Mouse (Mus musculus): Measurements from ENCODE around the gene Kctd18. TPM values are rescaled to one million over a fixed set of nuclear protein-coding genes. Genes with fewer than 3 reads are reported as not detected.

Kctd18 gene
- total and polyA plus RNA-seq, 3 experiments = 12.8 to 19.8 (median 14.8) TPM

GRCm38 (mm10) chr1:57906312-57906711 is 112.4 kb downstream of the Kctd18 start:
- dilution Hi-C loops (cut with MboI; ENCODE audit: extremely low pct_ligation_motif_present, extremely low pct_unique_long_range_greater_than_20kb, low sequenced_read_pairs) (no loop called here), in situ Hi-C loops (cut with MboI; ENCODE audit: low pct_ligation_motif_present, low pct_unique_long_range_greater_than_20kb, low sequenced_read_pairs) (no loop called here)
- Histone ChIP-seq H3K4me1 (ENCODE audit: control insufficient read depth in 1 of 2, insufficient read depth in 2 of 2) (peaks cover 0 to 12% of the 10 kb centered on the region in 2 experiments; a peak in 1 of 4 replicates), H3K36me3 (replicated peaks in 1 of 2; ENCODE audit: control insufficient read depth in 1 of 2, insufficient read depth in 1 of 2, low read length in 1 of 2) (no peaks in the 10 kb centered on the region), H3K4me2 (ENCODE audit: insufficient read depth, low read depth, poor library complexity, severe bottlenecking) (no peak overlapping the region), H3K79me2 (replicated peaks; ENCODE audit: control insufficient read depth, extremely low read depth, insufficient read depth, poor library complexity, severe bottlenecking) (no peaks in the 10 kb centered on the region), H3K9ac (ENCODE audit: insufficient read depth, low read depth) (no peak overlapping the region), H3K27ac (ENCODE audit: insufficient read depth, low read depth) (no peak overlapping the region), H3K27me3 (replicated peaks) (no peaks in the 10 kb centered on the region), H3K9me3 (replicated peaks; ENCODE audit: low read length) (no peaks in the 10 kb centered on the region), H3K4me3 (replicated peaks in 1 of 3; ENCODE audit: low read depth in 2 of 3, low read length in 2 of 3, poor library complexity in 1 of 3) (no peak overlapping the region)
- no peak for DNase-seq (ENCODE audit: extremely low read depth)
- TF ChIP-seq IRF4 (IDR thresholded peaks at IDR 0.05; ENCODE audit: low read depth, low read length) (no peak), EP300 (IDR thresholded peaks at IDR 0.05; ENCODE audit: low read length) (no peak), RCOR1 (conservative IDR thresholded peaks at IDR 0.05; ENCODE audit: low read depth, low read length) (no peak)

DNA sequence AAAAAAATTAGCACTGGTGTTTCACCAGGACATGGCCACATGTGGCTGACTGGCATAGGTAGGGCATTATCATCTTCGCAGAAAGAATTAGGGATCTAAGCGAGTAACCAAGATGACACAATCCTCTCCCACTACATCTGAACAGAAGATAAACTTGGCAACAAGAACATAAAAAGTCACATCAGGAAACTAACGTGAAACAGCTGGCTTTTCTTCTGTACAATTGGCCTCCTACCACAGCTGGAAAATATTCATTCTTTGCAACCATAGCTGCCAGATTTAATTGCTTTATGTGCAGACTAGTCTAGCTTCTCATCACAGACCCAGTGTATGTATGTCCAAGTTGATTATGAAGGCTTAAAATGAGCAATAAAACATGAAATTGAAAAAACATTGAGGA is 112.8 kb downstream of the Kctd18 start:
- Histone ChIP-seq H3K4me1 (ENCODE audit: control insufficient read depth in 1 of 2, insufficient read depth in 2 of 2) (peaks cover 0 to 12% of the 10 kb centered on the region in 2 experiments; a peak in 1 of 4 replicates), H3K27ac (ENCODE audit: insufficient read depth, low read depth) (no peak overlapping the region), H3K79me2 (replicated peaks; ENCODE audit: control insufficient read depth, extremely low read depth, insufficient read depth, poor library complexity, severe bottlenecking) (no peaks in the 10 kb centered on the region), H3K4me2 (ENCODE audit: insufficient read depth, low read depth, poor library complexity, severe bottlenecking) (no peak overlapping the region), H3K4me3 (replicated peaks in 1 of 3; ENCODE audit: low read depth in 2 of 3, low read length in 2 of 3, poor library complexity in 1 of 3) (no peak overlapping the region), H3K36me3 (replicated peaks in 1 of 2; ENCODE audit: control insufficient read depth in 1 of 2, insufficient read depth in 1 of 2, low read length in 1 of 2) (no peaks in the 10 kb centered on the region), H3K9me3 (replicated peaks; ENCODE audit: low read length) (no peaks in the 10 kb centered on the region), H3K9ac (ENCODE audit: insufficient read depth, low read depth) (no peak overlapping the region), H3K27me3 (replicated peaks) (no peaks in the 10 kb centered on the region)
- TF ChIP-seq SMC3 (IDR thresholded peaks at IDR 0.05; ENCODE audit: low read depth, low read length) (no peak), NRF1 (IDR thresholded peaks at IDR 0.05; ENCODE audit: low read depth, low read length) (no peak), ZMIZ1 (IDR thresholded peaks at IDR 0.05; ENCODE audit: low read depth, low read length) (no peak), ZC3H11A (IDR thresholded peaks at IDR 0.05; ENCODE audit: low read depth, low read length) (no peak), EP300 (IDR thresholded peaks at IDR 0.05; ENCODE audit: low read length) (no peak), ELF1 (IDR thresholded peaks at IDR 0.05; ENCODE audit: low read depth, low read length) (no peak), MAZ (IDR thresholded peaks at IDR 0.05; ENCODE audit: low read depth, low read length) (no peak)
- DNase-seq (ENCODE audit: extremely low read depth) = no peak
- dilution Hi-C loops (cut with MboI; ENCODE audit: extremely low pct_ligation_motif_present, extremely low pct_unique_long_range_greater_than_20kb, low sequenced_read_pairs) = no loop called here
- in situ Hi-C loops (cut with MboI; ENCODE audit: low pct_ligation_motif_present, low pct_unique_long_range_greater_than_20kb, low sequenced_read_pairs) = no loop called here

Other genes starting within 250 kb of the Kctd18 start
- gene Spats2l, start 244.8 kb downstream of the Kctd18 start, total RNA-seq (2012; rRNA removed) = 0.17 and 0.34 TPM in 2 replicates
- 0.09 and 0.18 TPM in 2 replicates for gene Spats2l, start 244.8 kb downstream of the Kctd18 start, total RNA-seq (2014; rRNA removed)
- 0.49 and 0.77 TPM in 2 replicates for gene Spats2l, start 244.8 kb downstream of the Kctd18 start, polyA plus RNA-seq (2012; ENCODE audit: insufficient read length, low read depth)
- gene Sgo2a, start 23.0 kb downstream of the Kctd18 start, total RNA-seq (2012; rRNA removed) = 14.4 and 15.1 TPM in 2 replicates
- 24.2 and 27.1 TPM in 2 replicates for gene Sgo2a, start 23.0 kb downstream of the Kctd18 start, total RNA-seq (2014; rRNA removed)
- gene Sgo2a, start 23.0 kb downstream of the Kctd18 start, polyA plus RNA-seq (2012; ENCODE audit: insufficient read length, low read depth) = 14.6 and 15.1 TPM in 2 replicates
- gene Aox1, start 11.0 kb upstream of the Kctd18 start, total RNA-seq (2012; rRNA removed) = 0.04 TPM in 1 of 2 replicates, not detected in the other
- gene Aox1, start 11.0 kb upstream of the Kctd18 start, total RNA-seq (2014; rRNA removed) = 0.15 and 0.18 TPM in 2 replicates
- gene Aox1, start 11.0 kb upstream of the Kctd18 start, polyA plus RNA-seq (2012; ENCODE audit: insufficient read length, low read depth) = 0.40 TPM in 2 replicates
- gene Aox3, start 94.2 kb upstream of the Kctd18 start, total RNA-seq (2012; rRNA removed) = 0.08 TPM in 2 replicates
- gene Aox3, start 94.2 kb upstream of the Kctd18 start, total RNA-seq (2014; rRNA removed) = 0.08 and 0.43 TPM in 2 replicates
- gene Aox3, start 94.2 kb upstream of the Kctd18 start, polyA plus RNA-seq (2012; ENCODE audit: insufficient read length, low read depth) = 0.14 and 0.20 TPM in 2 replicates
- gene Aox4, start 191.4 kb upstream of the Kctd18 start, total RNA-seq (2012; rRNA removed) = 0.08 TPM in 1 of 2 replicates, not detected in the other
- 0.05 and 0.07 TPM in 2 replicates for gene Aox4, start 191.4 kb upstream of the Kctd18 start, total RNA-seq (2014; rRNA removed)
- gene Aox4, start 191.4 kb upstream of the Kctd18 start, polyA plus RNA-seq (2012; ENCODE audit: insufficient read length, low read depth) = 0.20 and 0.27 TPM in 2 replicates